Mouse (Mus musculus) heart, adult 9 months (tissue): ENCODE data around the gene Shisa8.

Experiments
- DNase-seq, 2 experiments: peaks; one replicate each; pipeline ENCODE4 v3.0.0; 2022; ENCODE audit warnings: low spot score in 2 of 2

The Shisa8 gene

GRCm38 (mm10) chr15:82223251-82223650, 10.6 kb upstream of the Shisa8 start:
- DNase-seq: no peak

GRCm38 (mm10) chr15:82221104-82221860, 8.7 kb upstream of the Shisa8 start:
- DNase-seq: no peak

GRCm38 (mm10) chr15:82220003-82220675, 7.5 kb upstream of the Shisa8 start:
- no peak for DNase-seq

DNA sequence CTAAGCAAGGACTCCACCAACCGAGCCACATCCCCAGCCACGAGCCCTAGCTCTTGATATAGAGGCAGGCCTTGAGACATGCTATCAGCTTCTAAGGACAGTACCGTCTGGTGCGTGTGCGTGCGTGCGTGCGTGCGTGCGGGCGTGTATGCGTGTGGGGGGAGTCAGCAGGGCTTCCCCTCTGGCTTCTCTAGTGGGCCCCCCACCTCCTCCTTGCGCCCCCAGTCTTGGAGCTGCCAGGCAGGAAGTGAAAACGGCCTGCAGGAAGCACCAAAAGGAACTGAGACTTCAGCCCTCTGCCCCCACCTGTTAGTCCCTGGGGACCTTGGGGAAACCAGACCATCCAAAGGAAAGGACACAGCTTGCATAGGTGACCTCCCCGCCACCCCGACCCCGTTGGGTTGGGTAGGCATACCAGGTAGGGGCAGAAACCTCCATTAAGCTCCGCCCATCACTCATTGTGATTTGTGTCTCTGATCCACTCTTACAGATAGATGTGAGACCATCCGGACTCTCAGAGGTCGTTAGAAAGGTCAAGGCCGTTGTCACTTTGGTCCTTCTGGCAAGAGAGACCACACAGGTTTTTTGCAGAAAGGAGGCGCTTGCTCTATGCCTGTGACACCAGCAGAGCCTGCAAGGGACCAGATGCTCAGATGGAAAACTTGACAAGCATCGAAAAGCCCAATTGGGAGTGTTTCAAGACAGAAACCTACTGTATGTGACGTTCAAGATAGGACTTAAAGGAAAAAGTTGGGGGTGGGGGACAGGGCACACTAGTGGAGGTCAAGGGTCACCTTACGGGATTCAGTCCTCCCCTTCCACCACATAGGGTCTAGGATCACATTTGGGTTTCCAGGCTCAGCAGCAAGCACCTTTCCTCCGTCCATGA, 6.4 kb upstream of the Shisa8 start:
- peak in 1 of 2 experiments; percentile 51 for DNase-seq

DNA sequence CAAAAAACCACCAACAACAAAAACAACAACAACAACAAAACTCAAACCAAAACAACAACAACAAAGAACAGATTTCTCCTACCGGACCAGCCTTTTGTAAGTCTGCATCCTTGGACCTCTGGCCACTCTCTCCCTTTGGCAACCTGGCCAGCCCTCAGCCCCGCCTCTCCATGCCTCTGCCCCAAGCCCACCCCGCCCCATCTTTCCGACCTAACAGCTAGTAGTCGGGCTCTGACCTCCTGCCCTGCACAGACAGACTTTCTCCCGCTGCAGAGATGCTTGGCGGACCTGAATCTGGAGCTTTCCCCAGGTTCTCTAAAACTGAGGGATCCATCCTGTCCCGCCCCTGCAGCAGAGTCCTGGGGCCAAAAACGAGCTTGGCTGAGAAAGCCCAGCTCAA, 5.4 kb upstream of the Shisa8 start:
- DNase-seq: no peak

GRCm38 (mm10) chr15:82217039-82217438, 4.4 kb upstream of the Shisa8 start:
- no peak for DNase-seq

- no peak for DNase-seq
Observed at GRCm38 (mm10) chr15:82216142-82216827, 3.7 kb upstream of the Shisa8 start.

DNA sequence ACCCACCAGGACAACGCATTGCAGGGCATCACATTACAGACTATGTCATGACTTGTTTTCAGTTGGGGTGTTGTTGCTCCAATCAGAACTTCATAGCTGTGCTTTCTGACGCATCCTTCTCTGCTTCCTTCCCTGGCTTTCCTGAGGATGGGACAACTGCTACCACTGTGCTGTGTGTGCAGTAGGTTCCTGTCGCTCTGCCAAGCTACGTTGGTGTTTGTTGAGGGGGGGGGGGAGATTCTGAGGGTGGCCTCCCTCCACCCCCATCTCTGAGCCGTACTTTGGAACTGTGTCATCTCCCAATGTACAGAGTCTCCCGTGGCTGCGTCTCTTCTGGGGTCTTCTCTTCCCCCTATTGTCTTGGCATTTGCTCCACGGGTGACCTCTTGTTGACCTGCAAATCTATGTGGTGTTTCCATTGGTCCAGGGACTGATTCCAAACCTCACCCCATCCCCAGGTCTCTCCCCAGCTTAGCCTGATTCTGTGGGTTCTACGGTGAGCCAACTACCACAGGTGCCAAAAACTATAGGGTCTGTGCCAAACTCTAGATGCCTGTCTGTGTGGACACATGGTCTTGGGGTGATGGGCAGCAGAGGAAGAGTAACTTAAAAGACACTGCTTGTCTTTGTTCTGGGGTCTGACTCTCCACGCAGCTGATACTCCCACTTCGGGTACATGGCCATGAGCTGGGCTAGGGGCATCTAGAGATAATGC, 2.9 kb upstream of the Shisa8 start:
- DNase-seq: no peak

DNA sequence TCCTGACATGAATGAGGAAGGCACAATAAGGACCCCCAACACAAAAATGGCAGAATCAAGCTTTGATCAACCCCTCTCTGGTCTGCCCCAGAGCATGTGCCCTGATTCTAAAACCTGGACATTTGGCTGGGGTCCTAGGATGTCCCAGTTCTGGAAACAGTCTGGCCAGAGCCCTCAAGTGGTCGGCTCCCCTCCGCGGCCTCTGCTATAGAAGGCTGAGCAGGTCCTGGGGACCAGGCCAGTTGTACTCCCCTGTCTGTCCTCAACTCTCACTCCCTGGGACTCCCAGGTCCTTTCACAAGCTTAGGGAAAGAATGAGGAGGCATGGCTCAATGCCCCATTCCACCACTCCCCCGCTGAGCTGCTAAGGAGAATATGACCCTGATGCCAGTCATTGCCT, 607 bp upstream of the Shisa8 start:
- no peak for DNase-seq

DNA sequence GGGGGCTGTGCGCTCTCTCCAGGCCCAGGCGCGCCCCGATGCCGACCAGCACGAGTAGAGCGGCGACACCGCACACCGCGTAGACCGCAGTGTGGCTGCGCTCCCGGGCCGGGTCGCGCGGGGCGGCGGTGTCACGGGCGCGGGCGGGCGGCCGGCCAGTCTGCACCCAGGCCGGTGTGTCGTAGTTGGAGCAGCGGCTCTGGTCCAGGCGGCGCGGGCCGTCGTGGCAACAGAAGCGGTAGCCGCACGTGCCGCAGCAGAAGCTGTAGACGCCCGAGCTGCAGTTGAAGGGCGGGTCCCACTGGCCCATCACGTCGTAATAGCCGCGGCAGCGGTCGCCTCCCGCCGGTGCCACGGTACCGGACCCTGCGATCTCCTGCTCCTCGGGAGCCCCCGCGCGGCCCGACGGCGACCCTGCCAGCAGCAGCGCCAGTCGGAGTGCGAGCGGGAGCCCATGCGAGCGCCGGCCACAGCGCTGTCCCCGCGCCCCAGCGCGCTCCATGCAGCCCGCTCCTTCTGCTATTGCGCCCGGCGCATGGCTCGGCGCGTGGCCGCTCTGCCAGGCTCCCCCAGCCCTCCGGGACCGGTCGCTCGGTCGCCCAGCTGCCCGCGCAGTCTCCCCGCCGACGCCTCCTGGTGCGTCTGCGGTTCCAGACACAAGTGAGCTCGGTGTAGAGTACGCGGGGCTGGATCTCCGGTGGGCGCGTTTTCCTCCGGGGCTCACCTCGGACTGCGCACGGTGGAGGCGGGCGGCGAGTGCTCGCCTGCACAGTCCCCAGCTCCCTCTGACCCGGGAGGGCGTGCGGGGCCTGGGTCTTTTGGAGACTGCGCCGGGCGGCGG, 484 bp downstream of the Shisa8 start:
- no peak for DNase-seq

DNA sequence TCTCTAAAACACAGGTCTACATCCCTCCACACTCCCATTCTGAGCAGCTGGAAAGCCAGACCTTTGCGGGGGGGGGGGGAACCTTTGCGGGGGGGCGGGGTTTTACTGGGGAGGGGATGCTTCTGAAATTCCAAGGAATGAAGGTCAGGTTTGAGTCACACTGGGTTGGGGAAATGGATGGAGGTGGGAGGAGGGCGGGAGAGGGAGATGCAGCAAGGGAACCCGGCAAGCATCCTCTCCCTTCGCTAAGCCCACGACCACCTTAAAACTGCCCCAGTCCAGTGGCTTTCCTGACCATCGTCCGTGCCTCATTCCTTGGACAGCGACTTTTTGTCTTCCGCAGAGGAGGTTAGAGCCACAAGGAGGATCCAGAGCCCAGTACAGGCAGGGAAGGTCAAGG, 1.3 kb downstream of the Shisa8 start:
- no peak for DNase-seq

DNA sequence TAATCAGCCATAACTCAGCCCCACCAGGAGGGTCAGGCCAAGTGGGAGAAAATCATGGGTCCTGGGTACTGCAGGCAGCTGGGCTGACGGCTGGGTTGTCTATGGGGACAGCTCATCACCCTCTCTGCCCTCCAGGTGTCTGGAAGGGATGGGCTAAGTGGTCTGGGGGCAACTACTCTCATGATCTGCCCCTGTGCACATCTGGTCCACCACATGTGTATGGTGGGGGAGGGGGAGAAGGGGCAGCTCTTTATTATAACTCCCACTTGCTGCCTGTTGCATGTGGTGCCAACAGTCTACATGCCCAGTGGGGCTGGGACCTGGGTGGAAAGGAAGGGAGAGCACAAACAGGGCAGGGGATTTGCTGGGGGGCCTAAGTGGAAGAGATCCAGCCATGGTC, 1.8 kb downstream of the Shisa8 start:
- no peak for DNase-seq

GRCm38 (mm10) chr15:82209295-82210050, 3.1 kb downstream of the Shisa8 start:
- no peak for DNase-seq

- DNase-seq: no peak
Observed at GRCm38 (mm10) chr15:82208307-82208706, 4.3 kb downstream of the Shisa8 start.

DNA sequence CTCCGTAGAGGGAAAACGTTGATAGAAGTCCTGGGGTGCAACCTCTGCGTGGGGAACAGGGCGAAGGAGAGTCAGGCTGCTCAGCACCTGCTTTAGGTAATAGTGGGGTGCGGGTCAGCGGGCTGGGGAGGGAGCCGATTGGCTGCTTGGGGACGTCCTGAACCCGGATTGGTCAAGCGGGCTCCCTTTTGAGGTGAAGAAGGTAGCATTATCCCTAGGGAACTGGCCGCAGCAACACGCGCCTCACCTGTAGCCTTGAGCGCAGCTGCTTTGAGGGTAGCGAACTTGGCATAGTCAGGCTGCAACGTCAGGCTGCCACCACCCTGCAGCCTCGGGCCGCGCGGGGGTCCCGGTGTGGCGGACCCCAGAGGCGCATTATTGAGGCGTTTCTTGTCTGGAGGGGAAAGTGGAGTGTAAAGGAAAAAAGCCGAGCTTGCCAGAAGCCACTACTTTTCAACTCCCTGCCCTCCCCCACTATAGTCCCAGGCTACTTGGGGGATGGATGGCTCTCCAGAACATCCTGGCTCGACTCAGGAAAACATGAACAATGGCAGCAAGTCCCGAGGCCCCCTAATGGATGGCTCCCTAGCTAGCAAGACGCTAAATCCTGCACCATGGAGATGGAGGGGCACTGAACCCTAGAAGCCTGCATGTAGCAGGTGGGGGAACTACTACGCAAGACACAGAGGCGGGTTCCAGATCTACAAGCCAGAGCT, 5.0 kb downstream of the Shisa8 start:
- DNase-seq: no peak

- no peak for DNase-seq
Observed at GRCm38 (mm10) chr15:82207105-82207459, 5.5 kb downstream of the Shisa8 start.

GRCm38 (mm10) chr15:82206365-82207104, 6.1 kb downstream of the Shisa8 start:
- DNase-seq: peak; percentile 79 to 85

GRCm38 (mm10) chr15:82204680-82205371, 7.8 kb downstream of the Shisa8 start:
- no peak for DNase-seq
